Mouse (Mus musculus): Measurements from ENCODE around the gene Pax2. TPM values are rescaled to one million over a fixed set of nuclear protein-coding genes. Genes with fewer than 3 reads are reported as not detected.
A peak's percentile ranks its signal among the peaks of the same experiment; 100 is the strongest.
"Not testable (repeated sequence)": the region's sequence is repeated elsewhere in the genome, so short reads cannot be mapped to it uniquely, and the experiment has no call there.

Pax2 gene
- polyA plus RNA-seq, 1 experiment: 20.3 TPM

GRCm38 (mm10) chr19:44823657-44824056 is 67.8 kb downstream of the Pax2 start:
- TF ChIP-seq CTCF (IDR thresholded peaks at IDR 0.05; ENCODE audit: borderline replicate concordance, extremely low read depth, insufficient read depth, insufficient read length) (no peak), POLR2A (IDR thresholded peaks at IDR 0.05; ENCODE audit: borderline replicate concordance, extremely low read depth, insufficient read depth, insufficient read length, poor library complexity, severe bottlenecking) (no peak)
- DNase-seq (ENCODE audit: low read depth): no peak

DNA sequence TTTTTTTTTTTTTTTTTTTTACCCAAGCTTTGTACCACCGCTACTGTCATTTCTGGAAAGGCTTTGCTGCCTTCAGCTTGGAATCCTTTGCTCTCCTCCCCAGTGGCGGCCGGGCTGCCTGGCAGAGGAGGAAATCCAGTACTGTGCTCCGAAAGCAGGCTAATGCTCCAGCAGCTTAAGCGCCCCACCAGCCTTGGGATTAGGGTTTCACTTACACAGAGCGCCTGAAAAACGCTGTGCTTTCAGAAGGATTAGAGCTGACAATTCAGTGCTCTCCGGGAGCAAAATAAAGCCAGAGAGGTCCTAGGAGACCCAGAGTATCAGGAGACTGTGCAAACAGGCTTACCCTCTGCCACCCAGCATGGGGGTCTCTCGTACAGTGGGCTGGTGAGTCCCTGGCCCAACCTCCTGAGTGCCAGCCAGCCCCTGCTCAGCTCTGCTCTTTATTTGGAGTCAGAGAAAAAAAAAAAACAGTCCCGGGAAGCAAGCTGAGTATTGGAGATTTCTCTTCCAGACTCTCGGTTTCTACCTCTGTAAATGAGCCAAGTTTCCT is 69.4 kb downstream of the Pax2 start:
- TF ChIP-seq POLR2A (IDR thresholded peaks at IDR 0.05; ENCODE audit: borderline replicate concordance, extremely low read depth, insufficient read depth, insufficient read length, poor library complexity, severe bottlenecking) (no peak), CTCF (IDR thresholded peaks at IDR 0.05; ENCODE audit: borderline replicate concordance, extremely low read depth, insufficient read depth, insufficient read length) (no peak)
- peak; percentile 71 for DNase-seq (ENCODE audit: low read depth)

DNA sequence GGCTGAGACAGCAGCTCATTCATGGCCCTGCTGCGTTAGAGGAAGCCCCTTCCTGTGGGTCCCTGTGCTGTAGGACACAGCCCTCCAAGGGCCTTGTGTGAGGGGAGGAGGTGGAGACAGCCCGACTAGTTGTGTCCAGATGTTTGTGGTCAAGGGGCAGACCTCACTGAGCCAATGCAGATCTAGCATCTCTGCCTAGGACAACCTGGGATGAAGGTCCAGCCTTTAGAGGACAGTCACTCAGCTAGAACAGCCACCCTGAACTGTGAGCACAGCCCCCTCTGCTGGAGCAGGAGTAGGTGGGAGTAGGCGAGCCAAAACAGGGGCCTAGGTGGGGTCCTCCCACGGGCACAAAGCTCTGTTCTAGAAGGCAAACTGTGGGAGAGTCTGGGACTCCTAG is 70.0 kb downstream of the Pax2 start:
- no peak for DNase-seq (ENCODE audit: low read depth)
- TF ChIP-seq CTCF (IDR thresholded peaks at IDR 0.05; ENCODE audit: borderline replicate concordance, extremely low read depth, insufficient read depth, insufficient read length) (peak; percentile 44; the same call in 1 of the 2 replicates), POLR2A (IDR thresholded peaks at IDR 0.05; ENCODE audit: borderline replicate concordance, extremely low read depth, insufficient read depth, insufficient read length, poor library complexity, severe bottlenecking) (no peak)

DNA sequence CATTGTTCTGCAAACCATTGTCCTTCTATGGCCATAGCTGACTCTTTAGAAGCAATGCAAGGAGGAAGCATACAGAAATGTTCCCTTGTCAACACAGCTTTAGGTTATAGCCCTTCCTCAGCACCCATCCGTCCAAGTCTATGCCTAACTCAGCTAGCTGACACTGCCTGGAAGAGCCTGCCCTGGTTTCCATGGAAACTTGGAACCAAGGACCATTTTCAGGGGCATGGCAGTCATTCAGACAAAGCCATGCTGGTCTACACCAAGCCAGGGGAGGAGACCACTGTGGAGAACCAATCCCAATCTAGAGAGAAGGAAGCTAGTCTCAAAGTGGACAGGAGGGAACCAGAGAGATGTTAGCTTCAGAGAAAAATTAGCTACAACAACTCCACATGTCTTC is 77.5 kb downstream of the Pax2 start:
- no peak for TF ChIP-seq POLR2A (IDR thresholded peaks at IDR 0.05; ENCODE audit: borderline replicate concordance, extremely low read depth, insufficient read depth, insufficient read length, poor library complexity, severe bottlenecking)
- TF ChIP-seq CTCF (IDR thresholded peaks at IDR 0.05; ENCODE audit: borderline replicate concordance, extremely low read depth, insufficient read depth, insufficient read length): no peak
- DNase-seq (ENCODE audit: low read depth): no peak

DNA sequence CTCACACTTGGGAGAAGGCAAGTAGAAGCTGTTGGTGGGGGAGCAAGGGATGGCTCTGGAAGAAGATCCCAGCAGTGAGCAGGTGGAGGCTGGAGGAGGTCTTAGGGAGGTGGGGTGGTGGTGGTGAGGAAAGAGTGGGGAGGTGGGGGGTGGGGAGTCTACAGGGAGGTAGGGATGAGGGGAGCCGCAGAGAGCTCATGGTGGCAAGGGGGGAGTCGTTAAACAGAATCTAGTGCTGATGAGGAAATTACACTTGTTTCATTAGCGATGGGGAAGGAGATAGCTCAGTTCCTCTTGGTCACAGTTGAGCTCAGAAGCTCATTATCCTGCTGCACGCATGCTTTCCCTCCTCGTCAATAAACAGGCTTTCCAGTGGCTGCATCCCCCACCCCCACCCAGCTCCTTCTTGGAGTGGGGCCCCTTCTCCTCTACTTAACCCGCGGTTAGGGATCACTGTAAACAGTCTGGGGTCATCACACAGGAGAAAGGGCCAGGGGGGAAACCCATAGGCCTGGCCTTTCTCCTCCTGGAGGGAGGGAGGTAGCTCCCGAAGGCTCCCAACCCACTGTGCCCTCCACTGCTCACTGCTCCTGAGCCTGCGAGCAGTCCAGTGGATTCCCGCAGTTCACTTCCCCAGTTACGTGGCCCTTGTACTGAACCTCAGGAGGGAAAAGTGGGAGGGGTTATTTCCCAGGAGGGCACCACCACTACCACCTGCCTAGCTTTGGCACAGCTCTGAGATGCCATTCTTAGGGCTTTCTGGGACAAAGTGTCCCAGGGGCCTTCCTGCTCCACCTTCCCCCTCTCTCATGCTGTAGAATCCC is 78.6 kb downstream of the Pax2 start:
- TF ChIP-seq CTCF (IDR thresholded peaks at IDR 0.05; ENCODE audit: borderline replicate concordance, extremely low read depth, insufficient read depth, insufficient read length) (no peak), POLR2A (IDR thresholded peaks at IDR 0.05; ENCODE audit: borderline replicate concordance, extremely low read depth, insufficient read depth, insufficient read length, poor library complexity, severe bottlenecking) (no peak)
- DNase-seq (ENCODE audit: low read depth): no peak

DNA sequence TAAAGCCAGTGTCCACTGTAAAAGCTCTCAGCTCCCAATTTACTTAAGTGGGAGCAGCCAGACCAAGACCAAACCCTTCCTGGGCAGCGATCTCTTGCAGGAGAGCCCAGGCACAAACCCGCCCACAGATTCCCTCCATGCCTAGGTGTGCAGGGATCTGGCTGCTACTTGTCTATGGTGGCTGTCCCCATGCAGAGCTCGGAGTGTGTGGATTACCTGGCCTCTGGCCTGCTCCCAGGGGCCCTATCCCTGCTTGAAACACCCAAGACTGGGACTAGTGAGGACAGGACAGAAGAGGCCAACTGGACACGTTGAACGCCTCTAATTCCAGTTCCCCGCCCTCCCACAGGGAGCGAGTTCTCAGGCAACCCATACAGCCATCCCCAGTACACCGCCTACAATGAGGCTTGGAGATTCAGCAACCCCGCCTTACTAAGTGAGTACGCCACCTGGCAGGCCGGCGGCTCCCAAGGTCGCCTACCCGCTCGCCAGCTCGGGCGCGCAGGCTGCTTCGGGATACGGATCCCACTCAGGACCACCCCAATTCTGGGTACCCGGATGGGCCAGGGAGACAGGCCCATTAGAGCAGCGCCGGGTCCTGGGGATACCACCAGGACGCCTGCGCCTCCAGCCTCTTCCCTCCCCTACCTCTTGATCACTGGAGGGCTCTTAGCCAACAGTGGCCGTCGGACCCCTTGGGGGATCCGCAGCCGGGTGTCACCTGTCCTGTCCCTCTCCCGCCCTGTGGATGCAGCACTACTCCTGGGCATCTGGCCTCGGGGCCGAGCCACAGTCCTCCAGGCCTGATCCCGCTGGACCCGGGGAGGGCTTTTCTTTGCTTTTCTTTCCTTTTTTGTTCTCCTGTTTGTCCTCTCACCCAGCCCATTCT is 79.4 kb downstream of the Pax2 start:
- DNase-seq (ENCODE audit: low read depth): no peak
- TF ChIP-seq POLR2A (IDR thresholded peaks at IDR 0.05; ENCODE audit: borderline replicate concordance, extremely low read depth, insufficient read depth, insufficient read length, poor library complexity, severe bottlenecking) (no peak), CTCF (IDR thresholded peaks at IDR 0.05; ENCODE audit: borderline replicate concordance, extremely low read depth, insufficient read depth, insufficient read length) (no peak)

- peak; percentile 36 for DNase-seq (ENCODE audit: low read depth)
- TF ChIP-seq CTCF (IDR thresholded peaks at IDR 0.05; ENCODE audit: borderline replicate concordance, extremely low read depth, insufficient read depth, insufficient read length) (no peak), POLR2A (IDR thresholded peaks at IDR 0.05; ENCODE audit: borderline replicate concordance, extremely low read depth, insufficient read depth, insufficient read length, poor library complexity, severe bottlenecking) (no peak)
Observed at GRCm38 (mm10) chr19:44835931-44836861, 80.4 kb downstream of the Pax2 start.

GRCm38 (mm10) chr19:44837426-44838205 is 81.8 kb downstream of the Pax2 start:
- no peak for TF ChIP-seq CTCF (IDR thresholded peaks at IDR 0.05; ENCODE audit: borderline replicate concordance, extremely low read depth, insufficient read depth, insufficient read length)
- no peak for TF ChIP-seq POLR2A (IDR thresholded peaks at IDR 0.05; ENCODE audit: borderline replicate concordance, extremely low read depth, insufficient read depth, insufficient read length, poor library complexity, severe bottlenecking)
- DNase-seq (ENCODE audit: low read depth): peak; percentile 31

GRCm38 (mm10) chr19:44838321-44838720 is 82.5 kb downstream of the Pax2 start:
- TF ChIP-seq POLR2A (IDR thresholded peaks at IDR 0.05; ENCODE audit: borderline replicate concordance, extremely low read depth, insufficient read depth, insufficient read length, poor library complexity, severe bottlenecking): no peak
- TF ChIP-seq CTCF (IDR thresholded peaks at IDR 0.05; ENCODE audit: borderline replicate concordance, extremely low read depth, insufficient read depth, insufficient read length): no peak
- DNase-seq (ENCODE audit: low read depth): no peak

DNA sequence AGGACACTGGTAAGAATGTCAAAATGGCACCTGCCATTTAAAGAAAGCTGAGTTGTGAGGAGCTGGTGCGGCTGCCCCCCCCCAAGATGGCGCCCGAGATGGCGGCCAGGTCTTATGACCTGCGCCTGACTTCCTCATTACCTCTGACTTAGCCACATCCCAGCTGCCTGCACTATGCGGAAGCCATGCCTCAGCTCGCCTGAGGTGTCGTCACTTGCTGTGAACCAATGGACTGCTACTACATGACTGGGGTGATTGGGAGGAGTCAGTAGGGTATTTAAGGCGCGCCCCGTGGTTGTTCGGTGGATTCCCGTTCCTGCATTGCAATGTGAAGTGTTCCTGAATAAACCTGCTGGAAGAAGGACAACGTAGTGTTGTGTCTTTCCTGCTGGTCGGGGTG is 86.8 kb downstream of the Pax2 start:
- DNase-seq (ENCODE audit: low read depth): not testable (repeated sequence)
